Mouse (Mus musculus) thymus, adult 18-20 months (tissue): ENCODE measurements around the gene Shld1.

Experiments
- DNase-seq, 2 experiments: peaks; one replicate each; pipeline ENCODE4 v3.0.0; 2022; ENCODE audit warnings: mixed read lengths in 2 of 2

Gene Shld1

DNA sequence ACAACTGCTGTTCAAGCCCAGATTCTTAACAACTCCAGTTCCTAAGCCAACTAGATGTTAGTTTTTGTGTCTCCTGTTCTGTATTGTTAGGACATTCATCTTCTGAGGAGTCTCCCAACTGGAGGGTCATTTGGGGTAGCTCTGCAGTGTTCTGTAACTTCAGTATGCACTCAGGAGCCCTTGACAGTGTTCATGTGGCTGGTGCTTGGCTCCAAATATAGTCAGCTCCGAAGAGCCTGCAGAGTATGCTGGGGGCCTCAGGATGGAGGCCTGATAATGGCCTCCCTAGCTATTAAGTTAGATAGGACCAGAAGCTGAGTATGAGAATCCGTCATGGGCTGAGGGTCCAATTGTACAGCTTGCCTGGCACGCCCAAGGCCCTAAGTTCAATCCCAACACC lies 7.2 kb downstream of the Shld1 start:
- DNase-seq: no peak

DNA sequence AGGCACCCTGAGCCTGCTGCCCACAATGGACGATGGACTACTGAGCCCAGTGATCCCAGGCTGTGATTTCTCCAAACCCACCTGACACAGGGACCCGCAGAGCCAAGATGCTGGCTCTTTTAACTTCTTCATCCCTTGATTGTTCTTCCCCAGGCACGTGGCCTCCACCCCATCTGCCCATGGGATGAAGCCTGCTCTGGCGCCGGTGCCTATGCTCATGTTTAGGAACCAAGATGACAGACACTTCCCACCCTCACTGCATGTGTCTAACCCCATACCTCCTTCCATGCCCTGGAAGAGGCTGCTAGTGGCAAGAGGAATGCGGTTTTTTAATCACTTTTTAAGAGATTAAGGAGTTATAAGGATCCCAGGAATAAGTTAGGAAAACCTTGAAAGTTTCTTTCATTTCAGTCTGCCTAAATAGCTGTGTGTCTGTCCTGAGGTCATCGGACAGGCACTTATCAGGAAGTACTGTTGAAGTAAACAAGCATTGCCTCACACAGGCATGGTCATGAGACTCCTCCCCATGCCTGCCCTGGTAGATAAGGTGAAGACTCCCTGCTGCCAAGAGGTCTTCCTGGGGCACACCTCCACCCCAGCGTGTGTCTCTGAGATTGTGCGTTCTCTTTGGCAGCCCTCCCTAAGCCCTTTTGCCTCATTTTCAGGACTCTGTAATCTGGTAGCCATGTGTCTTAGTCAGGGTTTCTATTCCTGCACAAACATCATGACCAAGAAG lies 8.8 kb downstream of the Shld1 start:
- DNase-seq: no peak

GRCm38 (mm10) chr2:132696519-132696918 lies 9.8 kb downstream of the Shld1 start:
- DNase-seq: no peak

DNA sequence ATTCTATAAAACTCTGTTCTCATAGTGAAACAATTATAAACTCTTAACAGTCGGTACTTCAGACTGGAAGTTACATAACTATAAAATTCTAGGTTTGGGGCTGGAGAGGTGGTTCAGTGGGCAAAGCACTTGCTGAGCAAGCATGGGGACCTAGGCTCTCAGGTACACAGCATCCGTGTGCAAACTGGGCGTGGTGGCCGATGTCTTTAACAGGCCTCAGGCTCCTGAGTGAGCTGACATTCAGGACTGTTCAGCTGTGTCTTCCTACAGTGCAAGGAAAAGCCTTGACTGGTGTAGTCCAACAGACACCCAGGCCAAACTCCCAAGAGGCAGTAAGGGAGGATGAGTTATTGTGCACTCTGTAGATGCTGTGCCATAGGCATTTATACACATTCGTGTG lies 10.5 kb downstream of the Shld1 start:
- no peak for DNase-seq

- DNase-seq: no peak
Measured at GRCm38 (mm10) chr2:132697695-132698094, 11.0 kb downstream of the Shld1 start.

DNA sequence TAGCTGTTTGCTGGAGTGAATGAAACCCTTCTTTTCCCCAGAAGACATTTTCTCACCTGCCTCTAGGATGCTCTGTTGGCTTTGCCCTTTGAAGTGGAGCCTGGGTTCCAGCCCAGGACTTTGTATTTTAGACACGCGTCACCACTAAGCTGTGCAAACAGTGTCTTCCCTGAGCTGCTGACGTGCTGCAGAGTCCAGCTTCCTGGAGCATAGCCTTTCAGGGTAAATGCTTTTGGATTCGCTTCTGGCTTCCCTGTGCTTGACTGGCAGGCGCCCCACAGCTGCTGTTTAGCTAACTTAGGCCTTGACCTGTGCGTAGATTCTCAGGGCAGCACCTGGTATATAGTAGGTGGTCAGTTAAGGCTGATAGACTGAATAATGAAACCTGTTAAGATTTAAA lies 11.7 kb downstream of the Shld1 start:
- DNase-seq: no peak

DNA sequence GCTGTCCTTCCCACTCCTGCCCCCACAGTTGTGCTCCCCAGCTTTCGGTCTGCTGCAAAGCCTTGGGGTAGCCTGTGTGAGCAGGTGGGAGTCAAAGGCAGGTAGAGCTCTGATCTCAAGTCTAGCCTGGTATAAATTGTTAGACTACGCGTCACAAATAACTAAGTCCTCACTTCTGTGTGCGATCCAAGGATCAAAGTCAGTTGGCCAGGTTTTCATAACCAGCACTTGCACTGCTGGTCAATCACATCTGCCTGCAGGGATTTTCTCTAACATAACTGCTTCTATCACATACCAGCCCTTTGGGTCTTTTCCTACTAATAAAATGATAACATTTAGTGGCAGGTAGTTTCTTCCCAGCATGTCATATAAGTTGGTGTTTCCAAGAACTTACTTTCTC lies 14.2 kb downstream of the Shld1 start:
- DNase-seq: no peak

- peak; percentile 19 to 34 for DNase-seq
Measured at GRCm38 (mm10) chr2:132701451-132701886, 14.7 kb downstream of the Shld1 start.

DNA sequence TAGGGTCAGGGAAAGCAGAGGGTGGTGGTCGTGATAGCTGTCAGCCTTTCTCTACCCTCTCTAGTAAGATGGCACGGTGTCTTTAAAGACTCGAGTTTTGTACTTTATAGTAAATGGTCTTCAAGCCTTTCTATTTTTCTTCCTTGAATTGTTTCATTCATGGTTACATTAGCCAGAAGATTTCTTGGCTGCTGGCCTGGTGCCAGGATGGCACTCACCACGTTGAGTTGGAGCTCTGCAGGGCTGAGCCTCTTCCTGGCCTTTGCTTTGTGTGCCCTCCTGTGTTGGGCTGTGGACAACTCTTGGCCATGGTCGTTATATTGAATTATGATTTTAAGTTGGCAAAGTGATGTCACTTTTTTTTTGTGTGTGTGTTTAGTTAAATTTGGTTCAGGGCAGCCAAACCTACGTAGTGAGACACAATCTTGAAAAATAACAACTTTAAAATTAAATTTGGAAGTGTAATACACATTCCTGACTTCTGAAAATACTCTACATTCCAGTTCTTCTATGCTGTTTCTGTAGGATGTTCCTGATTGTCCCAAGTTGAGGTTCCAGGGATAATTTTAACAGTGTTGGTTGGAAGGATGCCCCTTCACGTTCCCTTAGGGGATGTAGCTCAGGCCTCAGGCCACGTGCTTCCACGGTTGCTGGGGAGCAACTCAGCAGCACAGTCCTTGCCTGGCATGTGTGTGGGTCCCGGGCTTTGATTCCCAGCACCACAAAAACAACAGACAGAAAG lies 18.7 kb downstream of the Shld1 start:
- no peak for DNase-seq

GRCm38 (mm10) chr2:132706309-132706708 lies 19.6 kb downstream of the Shld1 start:
- DNase-seq: no peak

GRCm38 (mm10) chr2:132710488-132710887 lies 23.8 kb downstream of the Shld1 start:
- no peak for DNase-seq

- no peak for DNase-seq
Measured at GRCm38 (mm10) chr2:132712061-132712460, 25.3 kb downstream of the Shld1 start.

DNA sequence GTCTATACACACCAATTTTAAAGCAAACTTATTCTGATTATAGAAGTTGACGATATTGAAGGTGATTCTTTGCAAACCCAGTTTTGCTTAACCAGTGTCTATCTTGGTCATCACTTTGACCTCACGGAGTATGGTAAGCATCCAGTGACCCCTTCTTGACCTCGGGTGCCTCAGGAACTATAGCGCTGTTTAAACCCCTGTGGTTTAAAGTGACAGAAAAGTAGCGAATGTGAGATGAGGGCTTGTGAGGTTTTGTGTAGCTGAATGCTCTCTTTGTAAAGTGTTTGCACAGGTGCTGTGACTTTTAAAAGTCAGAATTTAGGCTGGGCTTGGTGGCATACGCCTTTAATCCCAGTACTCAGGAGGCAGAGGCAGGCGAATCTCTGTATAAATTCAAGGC lies 27.8 kb downstream of the Shld1 start:
- no peak for DNase-seq

DNA sequence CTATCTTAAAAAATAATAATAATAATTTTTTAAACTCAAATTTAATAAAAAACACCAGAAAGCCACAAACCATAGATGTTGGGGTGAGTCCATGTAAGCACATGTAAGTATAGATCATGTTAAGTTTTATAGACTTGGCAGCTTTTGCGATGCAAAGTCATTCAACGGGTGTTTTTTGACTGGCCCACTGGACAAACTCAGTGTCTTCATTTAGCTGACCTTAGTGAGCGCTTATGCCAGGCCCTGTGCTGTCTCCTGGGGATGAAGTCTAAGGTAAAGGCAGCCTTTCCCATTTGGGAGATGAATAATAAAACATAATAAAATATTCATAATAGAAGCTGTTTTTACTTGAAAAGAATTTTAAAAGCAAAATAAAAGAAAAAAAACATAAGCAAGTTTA lies 28.2 kb downstream of the Shld1 start:
- no peak for DNase-seq

DNA sequence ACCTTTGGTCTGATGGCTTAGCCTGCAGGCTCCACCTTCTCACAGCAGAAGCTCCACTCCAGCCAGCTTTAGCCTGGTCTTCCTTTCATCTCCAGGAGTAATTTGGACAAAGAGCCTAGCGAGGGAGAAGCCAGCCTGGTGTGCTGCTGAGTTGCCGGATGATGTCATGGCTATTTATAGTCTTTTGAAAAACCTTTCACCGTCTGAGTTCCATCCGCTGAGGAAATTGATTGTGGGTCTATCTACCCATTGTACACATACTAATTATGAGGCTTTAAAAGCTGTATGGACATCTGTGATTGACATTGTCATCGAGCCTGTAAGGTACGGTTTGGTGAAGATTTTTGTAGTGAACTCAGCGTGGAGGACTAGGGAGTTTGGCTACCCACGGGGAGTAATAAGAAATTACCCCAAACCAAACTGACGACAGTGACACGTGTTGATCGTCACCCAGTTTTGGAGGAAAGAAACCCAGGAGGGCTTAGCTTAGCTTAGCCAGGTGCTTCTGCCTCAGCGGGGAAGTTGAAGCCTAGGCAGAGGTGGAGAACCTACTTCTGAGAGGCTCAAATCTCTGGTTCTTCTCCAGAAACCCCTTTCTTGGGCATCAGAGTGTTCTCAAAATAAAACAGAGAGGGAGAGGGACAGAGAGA lies 28.8 kb downstream of the Shld1 start:
- DNase-seq: no peak

DNA sequence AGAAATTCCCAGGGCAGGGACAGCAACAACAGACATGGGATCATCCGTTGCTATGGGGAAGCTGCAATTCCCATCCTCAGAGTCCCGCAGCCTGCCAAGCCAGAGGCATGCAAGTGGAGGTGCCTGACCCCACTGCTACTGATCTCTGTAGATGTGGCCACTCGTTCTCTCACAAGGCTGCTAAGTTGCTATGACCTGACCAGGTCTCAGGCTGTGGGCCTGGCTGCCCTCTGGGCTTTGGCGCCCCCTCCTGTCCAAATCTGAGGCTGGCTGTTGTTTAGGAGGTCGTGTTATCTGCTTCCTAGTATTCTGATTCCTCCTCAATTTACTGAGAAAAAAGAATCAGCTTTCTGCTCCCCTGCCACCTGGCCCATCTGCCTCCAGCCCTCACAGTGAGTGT lies 29.4 kb downstream of the Shld1 start:
- peak; percentile 7 to 19 for DNase-seq

DNA sequence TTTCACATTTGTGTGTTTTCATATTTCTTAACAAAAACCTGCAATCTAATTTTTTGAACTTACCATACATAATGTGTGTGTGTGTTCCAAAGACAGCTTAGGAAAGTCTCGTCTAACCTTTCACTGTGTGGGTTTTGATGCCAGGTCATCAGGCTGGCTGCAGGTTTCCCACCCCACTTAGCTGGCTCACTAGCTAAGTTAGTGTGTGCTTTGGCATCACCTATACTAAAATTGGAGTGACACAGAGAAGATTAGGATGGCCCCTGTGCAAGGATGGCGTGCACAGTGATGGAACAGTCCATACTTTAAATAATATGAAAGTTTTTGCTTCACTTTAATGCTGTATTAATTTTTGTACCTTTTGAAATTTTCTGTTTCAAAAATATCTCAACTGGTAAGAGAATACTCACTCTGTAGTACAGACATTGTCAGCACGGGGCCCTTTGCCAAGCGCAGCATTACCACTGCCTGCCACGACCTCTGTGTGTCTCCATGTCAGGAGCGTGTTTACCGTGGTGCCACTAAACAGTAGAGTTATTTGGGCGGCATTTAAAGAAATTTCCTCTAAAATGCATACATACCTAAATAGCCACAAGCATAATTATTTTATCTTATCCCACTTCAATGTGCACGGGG lies 30.3 kb downstream of the Shld1 start:
- DNase-seq: no peak

DNA sequence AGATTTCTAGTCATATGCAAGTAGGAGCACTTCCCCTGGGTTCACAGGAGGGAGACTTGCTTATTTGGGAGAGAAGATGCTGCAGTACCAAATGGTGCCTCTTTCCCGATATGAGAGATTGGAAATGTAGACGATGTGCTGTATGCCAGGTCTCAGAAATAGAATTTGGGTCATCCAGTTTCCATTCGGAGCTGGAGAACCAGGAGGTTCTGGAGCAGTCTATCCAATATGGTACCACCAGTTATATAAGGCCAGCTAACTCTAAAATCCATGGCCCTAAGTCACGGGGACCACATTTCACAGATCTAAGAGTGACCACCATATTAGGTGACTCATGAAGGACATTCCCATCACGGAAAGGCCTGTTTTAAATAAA lies 30.8 kb downstream of the Shld1 start:
- no peak for DNase-seq

DNA sequence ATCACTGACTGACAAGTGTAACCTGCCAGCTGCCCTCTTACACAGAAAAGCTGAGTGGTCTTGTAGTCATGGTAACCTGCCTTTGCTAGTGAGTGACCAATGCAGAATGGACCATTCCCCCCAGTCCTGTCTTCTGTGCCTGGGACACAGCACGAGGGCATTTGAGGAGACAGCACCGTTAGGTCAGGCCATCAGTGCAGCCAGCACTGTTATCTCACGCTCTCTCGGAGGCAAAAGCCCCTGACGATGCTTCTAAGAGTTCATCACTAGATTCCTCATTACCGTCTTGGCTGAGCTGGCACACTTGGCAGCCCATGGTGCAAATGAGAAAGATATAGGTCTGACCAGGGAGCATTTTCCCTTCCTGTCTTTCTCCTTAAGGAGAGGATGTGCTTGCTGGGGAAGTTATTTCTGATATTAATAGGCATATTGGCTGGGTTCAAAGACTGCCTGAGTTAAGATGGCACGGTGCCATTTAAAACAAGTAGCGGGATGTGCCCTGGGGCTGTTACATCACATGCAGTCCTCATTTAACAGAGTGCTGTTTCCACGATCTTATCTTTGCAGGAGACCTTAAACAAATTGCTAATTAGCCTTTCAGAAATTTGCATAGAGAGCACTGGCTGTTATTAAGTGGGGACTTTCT lies 34.3 kb downstream of the Shld1 start:
- no peak for DNase-seq

DNA sequence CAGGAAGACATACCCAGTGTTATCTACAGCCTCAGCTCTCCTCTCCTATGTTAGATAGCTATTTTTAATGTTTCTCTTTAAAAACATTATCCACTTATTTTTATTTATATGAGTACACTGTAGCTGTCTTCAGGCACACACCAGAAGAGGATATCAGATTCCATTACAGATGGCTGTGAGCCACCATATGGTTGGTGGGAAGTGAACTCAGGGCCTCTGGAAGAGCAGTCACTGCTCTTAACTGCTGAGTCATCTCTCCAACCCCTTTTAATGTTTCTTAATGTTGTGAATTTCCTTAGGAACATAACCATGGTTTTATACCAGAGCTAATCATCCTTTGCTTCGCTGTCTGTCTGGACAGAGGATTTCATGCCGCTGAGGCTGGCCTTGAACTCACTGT lies 35.1 kb downstream of the Shld1 start:
- no peak for DNase-seq

DNA sequence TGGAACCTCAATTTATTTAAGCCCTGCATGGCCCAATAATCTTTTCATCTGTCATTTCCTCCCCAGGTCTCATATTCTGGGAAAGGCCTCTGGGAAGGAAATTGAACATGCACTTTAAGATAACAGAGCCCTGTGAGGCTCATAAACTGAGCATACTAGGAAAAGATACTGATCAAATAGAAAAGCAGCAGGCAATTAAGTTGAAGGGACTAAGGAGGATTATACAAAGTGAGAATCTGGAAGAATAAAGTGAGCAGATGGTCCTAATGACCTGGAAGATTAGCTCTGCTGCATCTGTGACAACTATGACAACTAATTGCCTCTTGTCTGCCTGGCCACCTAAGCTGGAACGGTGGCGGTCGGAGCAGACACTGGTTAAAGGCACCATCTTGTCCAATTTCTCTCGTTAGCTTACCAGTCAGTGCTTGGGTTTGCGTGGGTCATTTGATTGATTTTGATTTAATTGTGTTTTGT lies 37.3 kb downstream of the Shld1 start:
- DNase-seq: no peak

- no peak for DNase-seq
Measured at GRCm38 (mm10) chr2:132724561-132724960, 37.8 kb downstream of the Shld1 start.

DNA sequence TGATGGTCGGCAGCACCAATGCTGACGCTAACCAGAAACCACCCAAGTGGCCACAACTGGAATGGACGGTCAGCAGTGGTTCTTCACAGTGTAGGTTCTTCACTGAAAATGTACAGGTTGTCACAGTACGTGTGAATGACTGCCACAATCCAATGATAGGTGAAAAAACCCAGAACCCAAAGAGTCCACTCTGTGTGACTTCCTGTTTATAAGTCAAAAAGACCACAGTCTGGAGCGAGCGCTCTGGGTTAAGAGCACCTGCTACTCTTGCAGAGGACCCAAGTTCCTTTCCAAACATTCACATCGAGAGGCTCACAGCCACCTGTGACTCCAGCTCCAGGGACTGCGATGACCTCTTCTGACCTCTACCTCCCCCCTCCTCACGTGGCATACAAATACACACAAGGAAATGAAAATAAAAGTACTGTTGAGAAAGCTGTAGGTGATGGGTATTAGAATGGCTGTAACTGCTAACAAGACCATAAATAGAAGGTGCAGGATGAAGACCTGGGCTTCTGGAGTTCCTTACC lies 38.7 kb downstream of the Shld1 start:
- no peak for DNase-seq
